Mouse (Mus musculus): ENCODE data around the gene Pnck. TPM values are rescaled to one million over a fixed set of nuclear protein-coding genes. Genes with fewer than 3 reads are reported as not detected.

Pnck gene
- polyA plus RNA-seq (2015; fragmentation: Nextera tagmentation; extraction: Ambion mirVana), result 22.4 and 24.4 TPM in 2 replicates

- H3K36me3 ChIP-seq (ENCODE audit: control insufficient read depth, insufficient read depth, low read length), result no peaks in the 10 kb centered on the region
- H3K9ac ChIP-seq (ENCODE audit: low read length), result peak within 1 kb of the TSS; percentile 69
- no peak within 1 kb of the TSS for H3K27ac ChIP-seq (ENCODE audit: low read length)
- ATAC-seq (ENCODE audit: insufficient read depth, low FRiP score), result peak; percentile 63
- 17% methylated on average over 37 of the region's 57 CpGs for WGBS
- peak within 1 kb of the TSS; percentile 48 for H3K4me3 ChIP-seq (replicated peaks; ENCODE audit: low read length)
- peak within 1 kb of the TSS; percentile 68 for H3K4me2 ChIP-seq (ENCODE audit: low read depth, low read length)
- H3K27me3 ChIP-seq (ENCODE audit: control insufficient read depth, insufficient read depth, low read length), result no peaks in the 10 kb centered on the region; the same call in 1 of the 2 replicates
- H3K4me1 ChIP-seq (ENCODE audit: control insufficient read depth, insufficient read depth, low read length), result no peaks in the 10 kb centered on the region
- no peaks in the 10 kb centered on the region for H3K9me3 ChIP-seq (replicated peaks; ENCODE audit: control insufficient read depth, low read length)
These were observed at the start of gene Pnck for GRCm38 (mm10) chrX:73659575-73660283. Gene Pnck (minus strand): TSS chrX:73660117.

GRCm38 (mm10) chrX:73700472-73700871 lies 40.6 kb upstream of the Pnck start:
- Histone ChIP-seq H3K4me1 (ENCODE audit: control insufficient read depth, insufficient read depth, low read length) (no peaks in the 10 kb centered on the region), H3K27ac (ENCODE audit: low read length) (no peak overlapping the region), H3K36me3 (ENCODE audit: control insufficient read depth, insufficient read depth, low read length) (0 out of 2 replicates have a peak, but pooled peaks cover 3% of the 10 kb centered on the region), H3K9ac (ENCODE audit: low read length) (no peak overlapping the region), H3K4me3 (replicated peaks; ENCODE audit: low read length) (no peak overlapping the region), H3K9me3 (replicated peaks; ENCODE audit: control insufficient read depth, low read length) (no peaks in the 10 kb centered on the region), H3K27me3 (ENCODE audit: control insufficient read depth, insufficient read depth, low read length) (no peaks in the 10 kb centered on the region), H3K4me2 (ENCODE audit: low read depth, low read length) (no peak overlapping the region)
- no peak for ATAC-seq (ENCODE audit: insufficient read depth, low FRiP score)
- WGBS, result 77% methylated on average over 1 of the region's 1 CpGs

GRCm38 (mm10) chrX:73690917-73691629 lies 31.2 kb upstream of the Pnck start:
- Histone ChIP-seq H3K36me3 (ENCODE audit: control insufficient read depth, insufficient read depth, low read length) (0 out of 2 replicates have a peak, but pooled peaks cover 3% of the 10 kb centered on the region), H3K27me3 (ENCODE audit: control insufficient read depth, insufficient read depth, low read length) (no peaks in the 10 kb centered on the region), H3K4me1 (ENCODE audit: control insufficient read depth, insufficient read depth, low read length) (no peaks in the 10 kb centered on the region), H3K27ac (ENCODE audit: low read length) (no peak overlapping the region), H3K4me3 (replicated peaks; ENCODE audit: low read length) (no peak overlapping the region), H3K4me2 (ENCODE audit: low read depth, low read length) (no peak overlapping the region), H3K9me3 (replicated peaks; ENCODE audit: control insufficient read depth, low read length) (no peaks in the 10 kb centered on the region), H3K9ac (ENCODE audit: low read length) (no peak overlapping the region)
- peak; percentile 74; the same call in 1 of the 2 replicates for ATAC-seq (ENCODE audit: insufficient read depth, low FRiP score)
- 64% methylated on average over 5 of the region's 5 CpGs for WGBS

- Histone ChIP-seq H3K9ac (ENCODE audit: low read length) (no peak overlapping the region), H3K27ac (ENCODE audit: low read length) (peak overlapping the region; percentile 66), H3K36me3 (ENCODE audit: control insufficient read depth, insufficient read depth, low read length) (0 out of 2 replicates have a peak, but pooled peaks cover 3% of the 10 kb centered on the region), H3K4me1 (ENCODE audit: control insufficient read depth, insufficient read depth, low read length) (no peaks in the 10 kb centered on the region), H3K4me3 (replicated peaks; ENCODE audit: low read length) (no peak overlapping the region), H3K27me3 (ENCODE audit: control insufficient read depth, insufficient read depth, low read length) (no peaks in the 10 kb centered on the region), H3K9me3 (replicated peaks; ENCODE audit: control insufficient read depth, low read length) (no peaks in the 10 kb centered on the region), H3K4me2 (ENCODE audit: low read depth, low read length) (no peak overlapping the region)
- 60% methylated on average over 3 of the region's 3 CpGs for WGBS
- ATAC-seq (ENCODE audit: insufficient read depth, low FRiP score), result peak; percentile 73; the same call in 1 of the 2 replicates
These were observed 25.7 kb upstream of the Pnck start for GRCm38 (mm10) chrX:73685629-73686028.

GRCm38 (mm10) chrX:73684978-73685377 lies 25.1 kb upstream of the Pnck start:
- no peak overlapping the region for H3K4me2 ChIP-seq (ENCODE audit: low read depth, low read length)
- H3K36me3 ChIP-seq (ENCODE audit: control insufficient read depth, insufficient read depth, low read length), result 0 out of 2 replicates have a peak, but pooled peaks cover 3% of the 10 kb centered on the region
- no peak overlapping the region for H3K4me3 ChIP-seq (replicated peaks; ENCODE audit: low read length)
- no peaks in the 10 kb centered on the region for H3K27me3 ChIP-seq (ENCODE audit: control insufficient read depth, insufficient read depth, low read length)
- no peak overlapping the region for H3K9ac ChIP-seq (ENCODE audit: low read length)
- H3K9me3 ChIP-seq (replicated peaks; ENCODE audit: control insufficient read depth, low read length), result no peaks in the 10 kb centered on the region
- H3K27ac ChIP-seq (ENCODE audit: low read length), result peak overlapping the region; percentile 66
- ATAC-seq (ENCODE audit: insufficient read depth, low FRiP score), result no peak
- H3K4me1 ChIP-seq (ENCODE audit: control insufficient read depth, insufficient read depth, low read length), result no peaks in the 10 kb centered on the region

GRCm38 (mm10) chrX:73684156-73684555 lies 24.2 kb upstream of the Pnck start:
- ATAC-seq (ENCODE audit: insufficient read depth, low FRiP score), result no peak
- no peaks in the 10 kb centered on the region for H3K9me3 ChIP-seq (replicated peaks; ENCODE audit: control insufficient read depth, low read length)
- 0 out of 2 replicates have a peak, but pooled peaks cover 3% of the 10 kb centered on the region for H3K36me3 ChIP-seq (ENCODE audit: control insufficient read depth, insufficient read depth, low read length)
- no peak overlapping the region for H3K4me2 ChIP-seq (ENCODE audit: low read depth, low read length)
- no peak overlapping the region for H3K4me3 ChIP-seq (replicated peaks; ENCODE audit: low read length)
- no peaks in the 10 kb centered on the region for H3K27me3 ChIP-seq (ENCODE audit: control insufficient read depth, insufficient read depth, low read length)
- H3K4me1 ChIP-seq (ENCODE audit: control insufficient read depth, insufficient read depth, low read length), result no peaks in the 10 kb centered on the region
- no peak overlapping the region for H3K9ac ChIP-seq (ENCODE audit: low read length)
- WGBS, result 92% methylated on average over 2 of the region's 2 CpGs
- no peak overlapping the region for H3K27ac ChIP-seq (ENCODE audit: low read length)

GRCm38 (mm10) chrX:73676668-73677067 lies 16.8 kb upstream of the Pnck start:
- no peak overlapping the region for H3K4me2 ChIP-seq (ENCODE audit: low read depth, low read length)
- WGBS, result 97% methylated on average over 4 of the region's 4 CpGs
- no peak for ATAC-seq (ENCODE audit: insufficient read depth, low FRiP score)
- H3K4me1 ChIP-seq (ENCODE audit: control insufficient read depth, insufficient read depth, low read length), result peaks cover 9% of the 10 kb centered on the region
- no peak overlapping the region for H3K27ac ChIP-seq (ENCODE audit: low read length)
- H3K9me3 ChIP-seq (replicated peaks; ENCODE audit: control insufficient read depth, low read length), result no peaks in the 10 kb centered on the region
- H3K4me3 ChIP-seq (replicated peaks; ENCODE audit: low read length), result no peak overlapping the region
- no peaks in the 10 kb centered on the region; the same call in 1 of the 2 replicates for H3K27me3 ChIP-seq (ENCODE audit: control insufficient read depth, insufficient read depth, low read length)
- H3K9ac ChIP-seq (ENCODE audit: low read length), result no peak overlapping the region
- no peaks in the 10 kb centered on the region for H3K36me3 ChIP-seq (ENCODE audit: control insufficient read depth, insufficient read depth, low read length)

GRCm38 (mm10) chrX:73675231-73675630 lies 15.3 kb upstream of the Pnck start:
- Histone ChIP-seq H3K9ac (ENCODE audit: low read length) (no peak overlapping the region; the same call in 1 of the 2 replicates), H3K27me3 (ENCODE audit: control insufficient read depth, insufficient read depth, low read length) (no peaks in the 10 kb centered on the region; the same call in 1 of the 2 replicates), H3K4me1 (ENCODE audit: control insufficient read depth, insufficient read depth, low read length) (peaks cover 9% of the 10 kb centered on the region), H3K4me2 (ENCODE audit: low read depth, low read length) (peak overlapping the region; percentile 62), H3K27ac (ENCODE audit: low read length) (no peak overlapping the region), H3K4me3 (replicated peaks; ENCODE audit: low read length) (peak overlapping the region; percentile 61), H3K36me3 (ENCODE audit: control insufficient read depth, insufficient read depth, low read length) (no peaks in the 10 kb centered on the region), H3K9me3 (replicated peaks; ENCODE audit: control insufficient read depth, low read length) (no peaks in the 10 kb centered on the region)
- 67% methylated on average over 2 of the region's 2 CpGs for WGBS
- ATAC-seq (ENCODE audit: insufficient read depth, low FRiP score), result no peak
